Mouse (Mus musculus) liver, adult 2 months (tissue): ENCODE data around the gene Casc1.

Experiments used
- CTCF ChIP-seq: fragments of 200-500 bp; IDR thresholded peaks from 2 replicates; pipeline ENCODE4 v1.5.1; 2011; ENCODE audit warnings: low read depth, low read length, control low read depth
- POLR2A ChIP-seq: fragments of 200-500 bp; IDR thresholded peaks from 2 replicates; pipeline ENCODE4 v1.6.1; 2011; ENCODE audit warnings: low read length, control low read depth; ENCODE audit not compliant: insufficient read depth; ENCODE audit errors: extremely low read depth

GRCm38 (mm10) chr6:145129563-145129962 is 81.2 kb downstream of the Casc1 start:
- TF ChIP-seq CTCF = no peak
- TF ChIP-seq POLR2A = no peak
